Mouse (Mus musculus): Measurements from ENCODE around the gene Chid1. TPM values are rescaled to one million over a fixed set of nuclear protein-coding genes. Genes with fewer than 3 reads are reported as not detected.

Gene Chid1
- total and polyA plus RNA-seq, 2 experiments: 24.2 to 45.1 TPM

GRCm38 (mm10) chr7:141558329-141558776, 18.7 kb upstream of the Chid1 start:
- Histone ChIP-seq H3K27ac (replicated peaks; ENCODE audit: insufficient read depth, low read depth, low read length) (no peak overlapping the region), H3K4me3 (ENCODE audit: insufficient read depth, low read depth, low read length) (no peak overlapping the region), H3K79me2 (ENCODE audit: control insufficient read depth, insufficient read depth, low read length) (peaks cover 7% of the 10 kb centered on the region; the same call in 1 of the 2 replicates), H3K4me1 (ENCODE audit: control insufficient read depth, insufficient read depth, low read length) (peaks cover 4% of the 10 kb centered on the region), H3K9ac (ENCODE audit: low read depth, low read length) (no peak overlapping the region), H3K36me3 (ENCODE audit: control insufficient read depth, insufficient read depth, low read length) (no peaks in the 10 kb centered on the region), H3K27me3 (ENCODE audit: control insufficient read depth, insufficient read depth, low read length) (no peaks in the 10 kb centered on the region)
- WGBS: 82% methylated on average over 4 of the region's 4 CpGs
- DNase-seq (ENCODE audit: extremely low read depth, low read depth, low spot score): no peak
- no peak for TF ChIP-seq POLR2A (IDR thresholded peaks at IDR 0.05; ENCODE audit: extremely low read depth, insufficient read depth, low read length)
- no peak for TF ChIP-seq CTCF (IDR thresholded peaks at IDR 0.05; ENCODE audit: low read depth, low read length)

GRCm38 (mm10) chr7:141550464-141550863, 10.8 kb upstream of the Chid1 start:
- TF ChIP-seq CTCF (IDR thresholded peaks at IDR 0.05; ENCODE audit: low read depth, low read length): no peak
- TF ChIP-seq POLR2A (IDR thresholded peaks at IDR 0.05; ENCODE audit: extremely low read depth, insufficient read depth, low read length): no peak
- H3K27ac ChIP-seq (replicated peaks; ENCODE audit: insufficient read depth, low read depth, low read length): peak overlapping the region; percentile 72
- 70% methylated on average over 2 of the region's 2 CpGs for WGBS

DNA sequence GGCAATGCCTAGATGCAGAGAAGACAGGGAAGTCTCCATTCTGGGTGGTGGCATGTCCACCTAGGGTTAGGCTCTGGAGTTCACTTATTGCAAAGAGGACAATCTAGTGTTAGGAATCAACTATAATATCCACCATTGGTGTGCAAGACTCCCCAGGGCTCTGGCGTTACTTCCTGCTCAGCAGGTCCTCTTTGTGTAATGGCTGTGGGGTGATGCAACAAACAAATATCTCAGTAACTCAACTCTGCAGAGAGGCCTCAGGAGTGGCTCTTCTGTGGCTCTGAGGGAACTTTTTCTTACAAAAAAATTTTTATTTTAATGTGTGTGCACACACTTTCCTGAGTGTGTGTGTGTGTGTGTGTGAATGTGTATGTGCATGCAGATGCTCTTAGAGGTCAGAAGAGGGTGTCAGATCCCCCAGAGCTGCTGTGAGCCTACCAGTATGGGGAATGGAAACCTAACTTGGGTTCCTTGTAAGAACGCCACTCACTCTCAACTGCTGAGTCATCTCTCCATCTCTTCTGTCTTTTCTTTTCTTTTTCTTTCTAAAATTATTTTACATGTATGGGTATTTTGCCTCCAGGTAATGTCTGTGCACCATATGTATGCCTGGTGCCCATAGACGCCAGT, 9.9 kb upstream of the Chid1 start:
- TF ChIP-seq POLR2A (IDR thresholded peaks at IDR 0.05; ENCODE audit: extremely low read depth, insufficient read depth, low read length) (no peak), CTCF (IDR thresholded peaks at IDR 0.05; ENCODE audit: low read depth, low read length) (no peak)

More at GRCm38 (mm10) chr7:141550464-141550863, 10.8 kb upstream of the Chid1 start:
- no peaks in the 10 kb centered on the region for H3K27me3 ChIP-seq (ENCODE audit: control insufficient read depth, insufficient read depth, low read length)
- H3K79me2 ChIP-seq (ENCODE audit: control insufficient read depth, insufficient read depth, low read length): no peaks in the 10 kb centered on the region
- H3K4me1 ChIP-seq (ENCODE audit: control insufficient read depth, insufficient read depth, low read length): no peaks in the 10 kb centered on the region
- no peaks in the 10 kb centered on the region for H3K36me3 ChIP-seq (ENCODE audit: control insufficient read depth, insufficient read depth, low read length)
- H3K4me3 ChIP-seq (ENCODE audit: insufficient read depth, low read depth, low read length): no peak overlapping the region
- H3K9ac ChIP-seq (ENCODE audit: low read depth, low read length): no peak overlapping the region
- DNase-seq (ENCODE audit: extremely low read depth, low read depth, low spot score): no peak

DNA sequence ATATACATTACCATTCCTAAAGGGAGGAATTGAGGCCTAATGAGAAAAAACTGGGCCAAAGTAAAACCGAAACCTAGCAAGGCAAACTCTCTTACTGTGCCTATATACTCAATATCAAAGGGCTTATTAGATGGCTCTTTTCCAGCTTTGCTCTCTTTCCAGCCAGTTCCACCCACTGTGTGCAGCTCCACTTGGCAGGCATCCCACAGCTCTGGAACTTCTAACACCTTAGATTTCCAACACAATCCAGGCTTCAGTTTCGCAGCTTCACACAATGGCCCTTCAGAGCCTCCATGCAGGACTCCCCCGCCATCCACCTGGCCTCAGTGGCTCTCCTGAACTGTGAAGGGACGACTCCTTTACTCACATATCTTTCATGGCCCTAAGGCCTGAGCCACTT, 5.0 kb upstream of the Chid1 start:
- no peak for DNase-seq (ENCODE audit: extremely low read depth, low read depth, low spot score)
- H3K27ac ChIP-seq (replicated peaks; ENCODE audit: insufficient read depth, low read depth, low read length): no peak overlapping the region
- TF ChIP-seq CTCF (IDR thresholded peaks at IDR 0.05; ENCODE audit: low read depth, low read length) (no peak), POLR2A (IDR thresholded peaks at IDR 0.05; ENCODE audit: extremely low read depth, insufficient read depth, low read length) (no peak)
- no peak overlapping the region for H3K9ac ChIP-seq (ENCODE audit: low read depth, low read length)
- H3K79me2 ChIP-seq (ENCODE audit: control insufficient read depth, insufficient read depth, low read length): no peaks in the 10 kb centered on the region
- H3K4me3 ChIP-seq (ENCODE audit: insufficient read depth, low read depth, low read length): no peak overlapping the region
- no peaks in the 10 kb centered on the region for H3K36me3 ChIP-seq (ENCODE audit: control insufficient read depth, insufficient read depth, low read length)
- H3K27me3 ChIP-seq (ENCODE audit: control insufficient read depth, insufficient read depth, low read length): no peaks in the 10 kb centered on the region
- peaks cover 7% of the 10 kb centered on the region; the same call in 1 of the 2 replicates for H3K4me1 ChIP-seq (ENCODE audit: control insufficient read depth, insufficient read depth, low read length)
- WGBS: 58% methylated on average over 4 of the region's 4 CpGs

More for the DNA sequence above, 9.9 kb upstream of the Chid1 start:
- peak overlapping the region; percentile 72; the same call in 1 of the 2 replicates for H3K27ac ChIP-seq (replicated peaks; ENCODE audit: insufficient read depth, low read depth, low read length)
- no peaks in the 10 kb centered on the region for H3K27me3 ChIP-seq (ENCODE audit: control insufficient read depth, insufficient read depth, low read length)
- H3K79me2 ChIP-seq (ENCODE audit: control insufficient read depth, insufficient read depth, low read length): no peaks in the 10 kb centered on the region
- no peak overlapping the region for H3K4me3 ChIP-seq (ENCODE audit: insufficient read depth, low read depth, low read length)
- no peaks in the 10 kb centered on the region for H3K36me3 ChIP-seq (ENCODE audit: control insufficient read depth, insufficient read depth, low read length)
- H3K4me1 ChIP-seq (ENCODE audit: control insufficient read depth, insufficient read depth, low read length): 0 out of 2 replicates have a peak, but pooled peaks cover 2% of the 10 kb centered on the region
- DNase-seq (ENCODE audit: extremely low read depth, low read depth, low spot score): no peak
- H3K9ac ChIP-seq (ENCODE audit: low read depth, low read length): no peak overlapping the region
- 82% methylated on average over 3 of the region's 3 CpGs for WGBS

- Histone ChIP-seq H3K36me3 (ENCODE audit: control insufficient read depth, insufficient read depth, low read length) (no peaks in the 10 kb centered on the region), H3K4me1 (ENCODE audit: control insufficient read depth, insufficient read depth, low read length) (peaks cover 14% of the 10 kb centered on the region), H3K4me3 (ENCODE audit: insufficient read depth, low read depth, low read length) (no peak overlapping the region), H3K27ac (replicated peaks; ENCODE audit: insufficient read depth, low read depth, low read length) (no peak overlapping the region), H3K79me2 (ENCODE audit: control insufficient read depth, insufficient read depth, low read length) (peaks cover 11% of the 10 kb centered on the region; the same call in 1 of the 2 replicates), H3K27me3 (ENCODE audit: control insufficient read depth, insufficient read depth, low read length) (no peaks in the 10 kb centered on the region), H3K9ac (ENCODE audit: low read depth, low read length) (no peak overlapping the region)
- WGBS: 38% methylated on average over 2 of the region's 2 CpGs
- TF ChIP-seq CTCF (IDR thresholded peaks at IDR 0.05; ENCODE audit: low read depth, low read length) (no peak), POLR2A (IDR thresholded peaks at IDR 0.05; ENCODE audit: extremely low read depth, insufficient read depth, low read length) (no peak)
- DNase-seq (ENCODE audit: extremely low read depth, low read depth, low spot score): no peak
These were observed 2.9 kb upstream of the Chid1 start for GRCm38 (mm10) chr7:141542588-141542987.

- DNase-seq (ENCODE audit: extremely low read depth, low read depth, low spot score): no peak
- no peak for TF ChIP-seq CTCF (IDR thresholded peaks at IDR 0.05; ENCODE audit: low read depth, low read length)
- no peak for TF ChIP-seq POLR2A (IDR thresholded peaks at IDR 0.05; ENCODE audit: extremely low read depth, insufficient read depth, low read length)
- no peaks in the 10 kb centered on the region for H3K27me3 ChIP-seq (ENCODE audit: control insufficient read depth, insufficient read depth, low read length)
- H3K4me1 ChIP-seq (ENCODE audit: control insufficient read depth, insufficient read depth, low read length): peaks cover 14% of the 10 kb centered on the region
- peaks cover 11% of the 10 kb centered on the region; the same call in 1 of the 2 replicates for H3K79me2 ChIP-seq (ENCODE audit: control insufficient read depth, insufficient read depth, low read length)
- no peaks in the 10 kb centered on the region for H3K36me3 ChIP-seq (ENCODE audit: control insufficient read depth, insufficient read depth, low read length)
- H3K9ac ChIP-seq (ENCODE audit: low read depth, low read length): no peak overlapping the region
- H3K4me3 ChIP-seq (ENCODE audit: insufficient read depth, low read depth, low read length): no peak overlapping the region
- WGBS: 94% methylated on average over 4 of the region's 4 CpGs
- no peak overlapping the region for H3K27ac ChIP-seq (replicated peaks; ENCODE audit: insufficient read depth, low read depth, low read length)
These were observed 2.0 kb upstream of the Chid1 start for GRCm38 (mm10) chr7:141541681-141542080.
